Mouse (Mus musculus) splenic B cell, adult 2 months (primary cell): Measurements from ENCODE around the gene Ache.
A peak's percentile ranks its signal among the peaks of the same experiment; 100 is the strongest.
"Not testable (repeated sequence)": the region's sequence is repeated elsewhere in the genome, so short reads cannot be mapped to it uniquely, and the experiment has no call there.

ENCODE experiments used
- DNase-seq: peaks from one replicate; pipeline ENCODE4 v3.0.0-alpha.2; 2011; ENCODE audit warnings: low read depth, low spot score
- H3K27me3 ChIP-seq: 2 replicates; pipeline ENCODE4 v1.6.1; 2012; ENCODE audit warnings: mild to moderate bottlenecking, low read length, moderate library complexity, mixed read lengths; ENCODE audit not compliant: control insufficient read depth, poor library complexity, insufficient read depth, severe bottlenecking
- H3K36me3 ChIP-seq: 2 replicates; pipeline ENCODE4 v1.6.1; 2012; ENCODE audit warnings: mild to moderate bottlenecking, low read length, moderate library complexity, mixed read lengths; ENCODE audit not compliant: control insufficient read depth, poor library complexity, insufficient read depth, severe bottlenecking

Ache gene

DNA sequence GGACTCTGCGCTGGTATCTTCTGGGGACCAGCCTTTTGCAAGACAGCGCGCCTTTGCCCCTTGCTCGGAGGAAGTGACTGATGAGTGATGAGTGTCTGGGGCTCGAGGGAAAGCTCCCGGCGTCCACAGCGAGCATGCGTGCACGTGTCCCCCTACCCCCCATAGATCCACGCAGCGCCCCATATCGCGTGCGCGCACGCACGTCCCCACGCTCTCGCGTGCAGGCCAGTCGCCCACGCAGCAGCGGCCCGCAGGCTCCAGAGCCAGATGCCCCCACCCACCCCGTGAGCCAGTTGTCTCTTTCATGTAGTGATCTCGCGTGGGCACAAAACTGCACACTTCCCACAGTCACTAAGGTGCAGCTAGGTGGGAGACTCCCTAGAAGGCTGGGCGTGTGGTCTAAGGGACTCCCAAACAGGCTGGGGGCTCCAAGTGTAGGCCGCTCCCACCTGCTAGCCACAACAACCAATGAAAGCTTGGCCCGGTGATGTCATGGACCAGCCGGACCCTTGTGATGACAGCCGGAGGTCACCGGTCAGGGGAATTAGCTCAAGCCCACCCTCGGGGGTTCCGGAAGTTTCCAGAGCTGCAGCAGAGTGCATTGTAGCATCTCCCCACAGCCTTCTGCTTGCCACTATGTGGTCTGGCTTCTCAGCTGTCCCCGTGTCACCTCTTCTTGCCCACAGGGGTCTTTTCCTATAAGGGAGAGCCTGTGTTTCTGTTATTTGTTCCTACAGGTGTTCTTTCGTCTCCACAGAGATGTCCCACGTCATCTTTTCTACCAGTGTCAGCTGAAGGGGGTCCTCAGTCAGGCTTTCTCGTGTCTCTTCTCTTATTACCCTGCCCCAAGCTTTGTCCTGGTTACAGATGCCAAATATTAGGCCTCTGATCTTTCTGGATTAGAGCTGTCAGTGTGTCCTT, at the start of gene Ache:
Gene Ache, plus strand, starts transcription at position 488 of the 921 bp plus-strand sequence.
- no peaks in the 10 kb centered on the region for H3K36me3 ChIP-seq
- H3K27me3 ChIP-seq, result no peaks in the 10 kb centered on the region
- peak; percentile 44 for DNase-seq

DNA sequence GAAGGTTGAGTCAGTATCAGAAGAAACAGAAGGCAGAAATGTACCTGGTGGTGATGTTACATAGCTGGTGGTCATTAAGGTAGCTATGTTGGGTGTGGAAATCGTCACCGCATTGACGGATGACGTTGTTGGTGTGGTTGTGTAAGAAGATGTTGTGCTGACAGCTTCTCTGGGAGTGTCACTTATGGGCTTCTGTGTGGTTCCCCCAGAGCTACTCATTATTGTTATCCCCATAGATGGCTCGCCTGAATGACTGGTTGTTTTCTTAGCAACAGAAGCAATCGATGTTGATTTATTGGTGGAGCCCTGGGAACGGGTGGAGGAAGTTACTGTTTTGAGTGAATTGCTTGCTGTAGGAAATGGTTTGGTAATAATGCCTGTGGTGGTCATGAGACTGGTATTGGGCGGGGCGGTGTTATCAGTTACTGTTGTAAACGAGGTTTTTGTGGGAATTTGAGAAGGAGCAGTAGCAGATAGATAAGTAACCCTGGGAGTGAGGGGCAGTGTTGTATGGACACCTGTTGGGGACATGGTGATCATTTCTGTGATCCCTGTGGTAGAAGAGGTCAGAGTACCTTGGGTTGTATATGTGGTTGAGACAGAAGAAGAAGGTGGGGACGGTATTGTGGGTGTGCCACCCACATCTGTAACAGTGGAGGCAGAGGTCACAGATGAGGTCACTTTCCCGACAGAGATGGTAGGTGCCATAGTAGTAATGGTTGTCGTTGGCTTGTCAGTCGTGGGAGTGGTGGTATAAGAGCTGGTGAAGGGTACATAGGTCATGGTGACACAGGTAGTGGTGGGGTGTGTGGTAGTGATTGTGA, 23.2 kb upstream of the Ache start:
- DNase-seq, result no peak
- no peaks in the 10 kb centered on the region for H3K27me3 ChIP-seq
- no peaks in the 10 kb centered on the region; the same call in 1 of the 2 replicates for H3K36me3 ChIP-seq

DNA sequence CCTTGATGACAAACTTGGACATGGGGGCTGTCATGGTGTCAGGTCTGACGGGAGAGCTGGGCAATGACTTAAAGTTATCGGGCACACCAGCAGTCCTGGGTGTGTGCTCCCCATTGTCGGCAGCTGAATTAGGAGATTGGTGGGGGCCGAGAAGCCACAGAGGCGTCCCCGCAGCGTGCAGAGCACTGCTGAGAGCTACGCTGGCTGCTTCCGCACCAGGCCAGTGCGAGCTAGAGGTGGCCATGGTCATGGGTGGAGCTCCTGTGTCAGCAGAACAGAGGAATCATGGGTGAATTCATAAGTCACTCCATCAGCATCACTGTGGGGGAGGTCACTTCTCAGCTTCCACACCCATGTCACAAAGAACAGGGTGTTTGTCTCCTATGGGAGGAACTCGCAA, 22.5 kb upstream of the Ache start:
- H3K36me3 ChIP-seq, result no peaks in the 10 kb centered on the region; the same call in 1 of the 2 replicates
- no peaks in the 10 kb centered on the region for H3K27me3 ChIP-seq
- no peak for DNase-seq

DNA sequence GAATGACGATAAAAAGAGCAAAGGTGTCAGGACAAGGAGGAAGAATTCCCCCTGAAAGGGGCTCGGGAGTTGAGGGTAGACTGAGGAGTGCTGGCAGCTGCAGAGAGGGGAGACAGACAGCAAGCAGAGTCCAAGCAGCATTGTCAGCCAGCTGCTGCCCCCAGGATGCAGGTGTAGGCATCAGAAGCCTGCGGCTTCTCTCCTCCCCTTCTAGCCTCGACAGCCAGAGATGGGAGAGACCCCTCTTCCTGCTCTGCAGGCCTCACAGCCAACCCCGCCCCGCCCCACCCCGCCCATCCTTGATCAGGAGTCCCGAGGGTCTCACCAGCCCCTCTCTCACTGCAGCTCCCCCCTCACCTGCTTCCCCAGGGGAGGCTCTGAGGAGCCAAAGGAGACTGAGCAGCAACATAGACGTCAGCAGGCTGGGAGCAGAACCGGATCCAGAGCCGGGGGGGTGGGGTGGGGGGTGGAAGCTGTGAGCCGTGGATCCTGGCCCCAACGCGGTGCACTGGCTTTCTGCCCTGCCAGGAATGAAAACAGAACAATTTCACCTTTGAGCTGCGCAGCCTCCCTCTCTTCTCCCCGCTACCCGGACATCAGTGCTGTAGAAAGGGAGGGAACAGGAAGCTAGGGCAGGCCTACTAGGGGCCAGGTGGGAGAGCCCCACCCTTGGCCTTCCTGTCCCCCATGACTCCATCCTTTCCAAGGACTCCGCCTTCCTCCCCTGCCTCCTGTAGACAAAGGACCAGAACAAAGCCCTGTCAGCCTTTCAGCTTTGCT, 19.0 kb upstream of the Ache start:
- DNase-seq, result peak; percentile 63
- H3K36me3 ChIP-seq, result no peaks in the 10 kb centered on the region; the same call in 1 of the 2 replicates
- H3K27me3 ChIP-seq, result no peaks in the 10 kb centered on the region

DNA sequence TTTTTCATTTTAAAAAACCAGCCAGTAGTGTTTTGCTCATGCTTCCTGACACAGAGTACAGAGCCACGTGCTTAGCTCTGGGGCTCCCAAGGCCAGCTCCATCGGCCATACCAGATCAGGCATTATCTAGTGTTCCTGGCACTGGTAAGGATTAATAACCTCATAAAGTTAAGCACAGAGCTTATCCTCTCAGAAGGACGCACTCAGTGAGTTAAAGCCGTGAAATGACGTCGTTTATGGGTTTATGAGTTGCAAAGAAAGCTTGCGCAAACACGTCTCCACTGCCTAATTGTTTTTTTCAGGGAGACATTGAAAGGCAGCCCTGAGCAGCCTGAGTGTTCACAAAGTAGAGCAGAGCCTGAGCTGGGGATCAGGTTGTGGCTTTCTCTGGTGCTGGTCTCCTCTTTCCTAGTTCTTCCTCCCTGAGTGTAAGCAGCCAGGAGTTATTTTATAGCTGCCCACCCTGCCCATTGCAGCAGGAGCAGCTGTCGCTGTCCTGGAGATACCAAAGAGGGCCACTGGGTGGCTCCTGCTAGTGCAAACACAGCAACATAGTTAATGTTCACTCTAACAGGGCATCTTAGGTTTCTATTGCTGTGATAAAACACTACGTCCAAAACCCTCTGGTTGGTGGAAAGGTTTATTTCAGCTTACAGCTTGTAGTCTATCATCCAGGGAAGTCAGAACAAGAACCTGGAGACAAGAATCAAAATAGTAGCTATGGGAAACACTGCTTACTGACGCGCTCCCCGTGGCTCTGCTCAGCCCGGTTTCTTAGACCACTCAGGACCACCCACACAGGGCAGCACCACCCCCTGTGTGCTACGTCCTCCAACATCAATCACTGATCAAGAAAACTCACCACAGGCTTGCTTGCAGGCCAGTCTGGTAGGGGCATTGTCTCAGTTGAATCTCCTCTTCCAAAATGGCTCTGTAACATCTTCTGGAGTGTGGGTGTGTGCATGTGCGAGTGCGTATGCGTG, 9.7 kb upstream of the Ache start:
- no peak for DNase-seq
- Histone ChIP-seq H3K36me3 (no peaks in the 10 kb centered on the region), H3K27me3 (no peaks in the 10 kb centered on the region)

DNA sequence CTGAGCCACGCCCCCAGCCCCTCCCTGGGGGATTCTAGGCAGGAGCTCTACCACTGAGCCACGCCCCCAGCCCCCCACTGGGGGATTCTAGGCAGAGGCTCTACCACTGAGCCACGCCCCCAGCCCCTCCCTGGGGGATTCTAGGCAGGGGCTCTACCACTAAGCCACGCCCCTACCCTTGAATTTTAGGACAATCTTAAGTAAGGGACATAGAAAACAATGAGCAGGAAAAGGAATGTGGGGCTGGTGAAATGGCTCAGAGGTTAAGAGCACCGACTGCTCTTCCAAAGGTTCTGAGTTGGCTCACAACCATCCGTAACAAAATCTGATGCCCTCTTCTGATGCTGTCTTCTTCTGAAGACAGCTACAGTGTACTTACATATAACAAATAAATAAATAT, 2.9 kb upstream of the Ache start:
- DNase-seq, H3K27me3 ChIP-seq, H3K36me3 ChIP-seq: not testable (repeated sequence)

DNA sequence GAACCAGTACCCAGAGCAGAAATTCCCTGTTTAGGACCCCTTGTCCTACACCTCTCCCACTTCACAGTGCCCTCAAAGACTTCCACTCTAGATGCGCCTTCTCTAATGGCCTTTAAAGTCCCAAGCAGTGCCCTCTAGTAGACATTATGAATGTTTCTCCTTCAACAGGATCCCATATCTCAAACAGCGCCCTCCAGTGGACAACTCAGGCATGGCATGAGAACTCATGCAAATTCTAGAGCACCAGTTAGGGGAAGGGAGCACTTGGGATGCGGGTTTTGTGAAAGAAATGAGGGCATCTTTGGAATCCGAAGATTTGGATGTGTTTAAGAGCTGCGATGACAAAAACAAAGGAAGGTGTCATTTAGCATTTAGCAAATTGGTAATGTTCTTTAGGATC, 2.3 kb upstream of the Ache start:
- no peaks in the 10 kb centered on the region for H3K27me3 ChIP-seq
- no peaks in the 10 kb centered on the region for H3K36me3 ChIP-seq
- peak; percentile 79 for DNase-seq

DNA sequence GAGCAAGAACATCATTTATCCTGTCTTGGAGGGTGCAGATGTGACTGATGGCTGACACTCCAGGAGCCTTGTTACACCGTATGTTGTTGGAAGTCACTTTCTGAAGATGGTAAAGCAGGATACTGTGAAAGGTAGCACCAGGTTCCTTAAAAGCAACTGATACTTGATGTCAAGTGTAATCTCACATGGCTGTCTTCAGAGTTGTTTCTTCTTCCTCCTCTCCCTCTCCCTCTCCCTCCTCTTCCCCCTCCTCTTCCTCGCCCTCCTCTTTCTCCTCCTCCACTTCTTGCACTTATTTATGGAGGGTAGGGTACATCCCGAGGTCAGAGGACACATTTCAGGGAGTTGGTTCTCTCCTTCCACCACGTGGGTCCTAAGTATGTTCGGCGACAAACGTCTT, 1.3 kb upstream of the Ache start:
- Histone ChIP-seq H3K27me3 (no peaks in the 10 kb centered on the region), H3K36me3 (no peaks in the 10 kb centered on the region)
- no peak for DNase-seq

DNA sequence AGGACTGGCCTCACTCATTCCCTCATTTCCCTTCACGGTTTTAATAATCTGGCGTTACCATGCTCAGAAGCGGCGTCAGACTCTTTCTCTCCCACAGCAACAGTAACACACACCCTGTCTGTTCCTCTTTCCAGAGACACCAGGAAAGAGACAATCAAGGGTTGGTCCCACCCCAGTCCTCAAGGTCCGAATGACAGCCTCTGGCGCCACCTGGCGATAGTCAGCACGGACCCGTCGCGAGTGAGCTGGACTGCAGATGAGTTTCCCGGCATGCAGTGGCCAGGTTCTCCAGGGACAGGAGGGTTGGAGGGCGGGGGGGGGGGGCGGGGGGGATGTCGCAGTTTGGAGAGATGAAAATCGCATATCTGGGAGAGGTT, 676 bp upstream of the Ache start:
- Histone ChIP-seq H3K27me3 (no peaks in the 10 kb centered on the region), H3K36me3 (no peaks in the 10 kb centered on the region)
- DNase-seq, result peak; percentile 92

DNA sequence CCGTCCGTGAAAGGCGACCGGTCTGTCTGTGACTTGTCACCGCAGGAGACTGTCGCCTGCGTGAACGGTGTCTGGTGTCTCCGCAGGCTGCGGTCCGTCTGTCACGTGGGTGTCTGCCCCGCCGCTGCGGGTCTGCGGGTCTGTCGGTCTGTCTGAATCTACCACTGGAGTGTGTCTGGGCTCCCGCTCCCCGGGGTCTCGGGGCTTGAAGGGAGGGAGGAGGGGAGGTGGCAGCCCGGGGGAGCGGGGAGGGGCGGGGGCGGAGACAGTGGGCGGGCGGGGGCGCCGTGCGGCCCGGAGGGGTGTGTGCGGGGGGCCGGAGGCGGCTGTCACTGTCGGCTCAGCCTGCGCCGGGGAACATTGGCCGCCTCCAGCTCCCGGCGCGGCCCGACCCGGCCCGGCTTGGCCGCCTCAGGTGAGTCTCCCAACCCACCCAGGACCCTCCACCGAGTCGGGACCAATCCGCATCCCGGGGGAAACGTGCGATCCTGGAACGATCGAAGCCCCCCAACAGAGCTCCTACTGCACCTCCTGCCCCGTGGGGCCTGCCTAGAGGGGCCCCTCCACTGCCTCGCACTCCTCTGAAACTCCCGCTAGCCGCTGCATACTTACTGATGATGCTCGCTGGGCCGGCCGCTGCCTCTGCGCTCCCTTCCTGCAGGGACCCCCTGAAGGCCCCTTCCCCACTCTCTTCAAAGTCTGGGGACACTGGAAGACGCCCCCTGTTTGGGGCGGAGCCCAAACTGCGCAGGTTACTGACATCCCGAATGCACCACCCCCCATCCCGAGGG, 829 bp downstream of the Ache start:
- no peak for DNase-seq
- Histone ChIP-seq H3K36me3 (no peaks in the 10 kb centered on the region), H3K27me3 (no peaks in the 10 kb centered on the region)

DNA sequence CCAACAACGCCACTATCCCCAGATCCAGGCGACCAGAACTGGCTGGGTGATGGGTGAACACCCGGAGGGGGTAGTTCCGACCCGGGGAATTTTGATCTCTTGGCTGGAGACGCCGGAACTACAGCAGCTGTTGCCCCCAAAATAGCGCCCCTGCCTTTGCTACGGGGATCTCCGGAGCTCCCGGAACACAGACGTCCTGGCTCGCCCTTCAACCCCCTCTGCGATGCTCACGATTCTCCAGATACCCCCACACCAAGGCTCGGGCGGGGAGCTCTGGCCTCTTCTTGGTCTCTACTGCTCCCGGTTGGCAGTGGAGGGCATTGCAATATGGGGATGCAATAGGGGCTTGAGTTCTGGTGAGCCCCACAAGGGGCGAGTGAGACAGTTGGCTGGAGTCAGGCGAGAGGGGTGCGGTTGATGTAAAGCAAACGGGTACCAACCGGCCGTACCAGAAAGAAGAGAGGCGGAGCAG, 1.7 kb downstream of the Ache start:
- H3K27me3 ChIP-seq, result no peaks in the 10 kb centered on the region
- peak; percentile 59 for DNase-seq
- no peaks in the 10 kb centered on the region for H3K36me3 ChIP-seq

DNA sequence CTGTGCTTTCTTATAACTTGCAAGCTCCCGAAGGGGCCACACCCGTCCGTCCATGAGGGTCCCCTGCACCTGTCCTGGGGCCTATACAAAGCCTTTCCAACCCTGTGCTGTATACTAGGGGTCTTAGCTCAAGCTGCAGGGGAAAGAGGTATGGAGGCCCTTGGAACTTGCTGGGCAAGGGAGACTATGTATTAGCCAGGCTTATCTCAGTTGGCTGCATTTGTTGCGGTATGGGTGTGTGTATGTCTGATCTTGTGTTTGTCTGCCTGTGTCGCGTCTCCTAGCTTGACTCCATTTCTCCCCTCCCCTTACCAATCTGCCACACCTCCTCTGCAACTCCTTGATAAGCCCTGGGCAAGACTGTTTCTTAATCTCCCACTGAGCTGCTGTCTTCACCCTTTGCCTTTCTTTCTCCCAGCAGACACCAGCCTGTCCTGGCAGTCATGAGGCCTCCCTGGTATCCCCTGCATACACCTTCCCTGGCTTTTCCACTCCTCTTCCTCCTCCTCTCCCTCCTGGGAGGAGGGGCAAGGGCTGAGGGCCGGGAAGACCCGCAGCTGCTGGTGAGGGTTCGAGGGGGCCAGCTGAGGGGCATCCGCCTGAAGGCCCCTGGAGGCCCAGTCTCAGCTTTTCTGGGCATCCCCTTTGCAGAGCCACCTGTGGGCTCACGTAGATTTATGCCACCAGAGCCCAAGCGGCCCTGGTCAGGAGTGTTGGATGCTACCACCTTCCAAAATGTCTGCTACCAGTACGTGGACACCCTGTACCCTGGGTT, 2.5 kb downstream of the Ache start:
- no peak for DNase-seq
- no peaks in the 10 kb centered on the region for H3K36me3 ChIP-seq
- H3K27me3 ChIP-seq, result no peaks in the 10 kb centered on the region
